Mouse (Mus musculus) liver, postnatal 0 days (tissue): ENCODE data around the gene Aff3. TPM values are rescaled to one million over a fixed set of nuclear protein-coding genes. Genes with fewer than 3 reads are reported as not detected.
"Not testable (repeated sequence)": the region's sequence is repeated elsewhere in the genome, so short reads cannot be mapped to it uniquely, and the experiment has no call there.

ENCODE experiments used
- ATAC-seq: fragments of 200-750 bp; cut with Nextera tagmentation; 2 replicates; pipeline ENCODE4 v1.8.0; 2017; ENCODE audit warnings: mild to moderate bottlenecking, moderate library complexity
- DNase-seq: peaks from one replicate; pipeline ENCODE4 v3.0.0-alpha.2; 2016
- H3K27ac ChIP-seq: fragments of 300-500 bp; sonication (generic); 2 replicates; pipeline ENCODE4 v1.5.1; 2014; ENCODE audit warnings: antibody characterized with exemption, moderate library complexity, mild to moderate bottlenecking, low read depth
- H3K27me3 ChIP-seq: fragments of 300-500 bp; sonication (generic); 2 replicates; pipeline ENCODE4 v1.6.1; 2014; ENCODE audit warnings: low read length, control low read depth, mixed read lengths; ENCODE audit not compliant: insufficient read depth
- H3K36me3 ChIP-seq: fragments of 300-500 bp; sonication (generic); replicated peaks from 2 replicates; pipeline ENCODE4 v1.6.1; 2014; ENCODE audit warnings: mild to moderate bottlenecking, control low read depth, low read length, moderate library complexity, mixed read lengths; ENCODE audit not compliant: insufficient read depth
- H3K4me1 ChIP-seq: fragments of 300-500 bp; sonication (generic); 2 replicates; pipeline ENCODE4 v1.6.1; 2014; ENCODE audit warnings: antibody characterized with exemption, mild to moderate bottlenecking, control low read depth; ENCODE audit not compliant: insufficient read depth
- H3K4me2 ChIP-seq: fragments of 300-500 bp; sonication (generic); 2 replicates; pipeline ENCODE4 v1.6.1; 2014; ENCODE audit warnings: low read depth, mild to moderate bottlenecking, low read length, moderate library complexity, mixed read lengths
- H3K4me3 ChIP-seq: fragments of 300-500 bp; sonication (generic); 2 replicates; pipeline ENCODE4 v1.5.1; 2014; ENCODE audit warnings: low read depth, low read length
- H3K9ac ChIP-seq: fragments of 300-500 bp; sonication (generic); replicated peaks from 2 replicates; pipeline ENCODE4 v1.6.1; 2014; ENCODE audit warnings: mild to moderate bottlenecking, moderate library complexity
- H3K9me3 ChIP-seq: fragments of 300-500 bp; sonication (generic); 2 replicates; pipeline ENCODE4 v1.6.1; 2016; ENCODE audit warnings: mild to moderate bottlenecking, control low read depth, low read length, mixed read lengths
- CTCF ChIP-seq: sonication (generic); IDR thresholded peaks from 2 replicates; pipeline ENCODE4 v1.5.1; 2016; ENCODE audit warnings: antibody characterized with exemption, low read depth
- EP300 ChIP-seq: IDR thresholded peaks from 2 replicates; pipeline ENCODE4 v1.6.1; 2016; ENCODE audit warnings: antibody characterized with exemption, low read depth, mild to moderate bottlenecking
- WGBS: fragments of 180-500 bp; shearing (Covaris S2); extraction: QIAGEN DNeasy Blood & Tissue Kit; methylation state at CpG from one replicate; pipeline ENCODE4 v1.1.7; 2014; ENCODE audit not compliant: insufficient replicate concordance; 5-methylcytosine and 5-hydroxymethylcytosine counted together
- polyA plus RNA-seq: library from polyadenylated mRNA; unstranded; fragments of >200 nt; fragmentation: Nextera tagmentation; extraction: Ambion mirVana; gene quantifications from 2 replicates; pipeline ENCODE4 v1.2.1, GENCODE M21; 2015

Aff3 gene
- polyA plus RNA-seq, 1 experiment from 2014 or later, result 1.1 TPM

DNA sequence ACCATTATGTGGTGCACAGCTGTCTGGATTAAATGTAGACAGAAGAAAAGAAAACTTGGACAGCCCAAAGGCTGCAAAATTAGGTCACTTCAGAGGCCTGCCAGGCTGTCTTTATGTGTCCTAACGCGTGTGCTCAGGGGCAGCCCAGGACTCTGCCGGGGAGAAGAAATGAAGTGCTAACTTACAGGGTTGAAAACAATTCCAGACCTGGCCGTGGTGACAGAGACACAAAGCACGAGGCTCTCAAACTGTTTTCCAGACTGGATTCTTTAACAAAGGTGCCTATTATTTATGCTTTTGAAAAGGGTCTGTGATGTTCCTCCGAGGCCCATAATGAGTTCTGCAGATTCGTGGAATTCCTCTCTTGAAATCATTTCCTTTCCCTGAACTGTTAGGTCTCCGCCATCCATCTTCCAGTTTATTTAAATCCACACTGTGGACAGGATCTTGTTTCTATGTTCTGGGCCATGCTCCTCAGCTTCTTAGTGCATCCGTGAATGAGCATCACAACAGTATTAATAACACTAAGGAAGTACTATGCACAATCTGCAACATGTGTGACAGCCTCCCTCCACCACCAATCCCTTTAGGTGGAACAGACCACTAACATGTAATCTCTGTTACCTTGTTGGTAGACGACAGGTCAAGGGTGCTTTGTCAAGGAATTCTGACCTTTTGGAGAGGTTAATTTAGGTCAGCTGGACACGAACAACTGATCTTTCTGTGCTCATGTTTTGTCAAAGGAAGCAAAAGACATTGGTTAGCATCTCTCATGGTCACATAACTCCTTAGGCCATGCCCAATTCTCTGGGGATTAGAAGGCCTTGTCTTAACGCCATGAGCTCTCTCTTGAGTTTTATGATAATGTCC is 228.0 kb downstream of the Aff3 start:
- no peaks in the 10 kb centered on the region for H3K27me3 ChIP-seq
- H3K36me3 ChIP-seq, result no peaks in the 10 kb centered on the region
- H3K27ac ChIP-seq, result no peak overlapping the region
- WGBS, result 68% methylated on average over 12 of the region's 12 CpGs
- H3K4me2 ChIP-seq, result no peak overlapping the region
- H3K4me1 ChIP-seq, result no peaks in the 10 kb centered on the region
- H3K9ac ChIP-seq, result no peak overlapping the region
- DNase-seq, result no peak
- no peak overlapping the region for H3K4me3 ChIP-seq
- no peaks in the 10 kb centered on the region for H3K9me3 ChIP-seq
- TF ChIP-seq EP300 (no peak), CTCF (no peak)
- no peak for ATAC-seq

DNA sequence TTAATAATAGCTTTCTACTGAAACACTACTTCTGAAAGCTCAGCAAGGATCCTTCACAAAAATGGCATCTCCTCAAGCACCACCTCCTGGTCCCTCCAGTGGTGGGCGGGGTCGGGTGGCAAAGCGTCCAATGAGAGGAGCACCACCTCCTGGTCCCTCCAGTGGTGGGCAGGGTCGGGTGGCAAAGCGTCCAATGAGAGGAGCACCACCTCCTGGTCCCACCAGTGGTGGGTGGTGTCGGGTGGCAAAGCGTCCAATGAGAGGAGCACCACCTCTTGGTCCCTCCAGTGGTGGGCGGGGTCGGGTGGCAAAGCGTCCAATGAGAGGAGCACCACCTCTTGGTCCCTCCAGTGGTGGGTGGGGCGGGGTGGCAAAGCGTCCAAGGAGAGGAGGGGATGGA is 234.4 kb downstream of the Aff3 start:
- H3K4me3 ChIP-seq, DNase-seq, H3K9me3 ChIP-seq, H3K9ac ChIP-seq, H3K27ac ChIP-seq, H3K27me3 ChIP-seq, H3K36me3 ChIP-seq, H3K4me2 ChIP-seq, H3K4me1 ChIP-seq, ATAC-seq: not testable (repeated sequence)
- WGBS, result 90% methylated on average over 12 of the region's 12 CpGs

DNA sequence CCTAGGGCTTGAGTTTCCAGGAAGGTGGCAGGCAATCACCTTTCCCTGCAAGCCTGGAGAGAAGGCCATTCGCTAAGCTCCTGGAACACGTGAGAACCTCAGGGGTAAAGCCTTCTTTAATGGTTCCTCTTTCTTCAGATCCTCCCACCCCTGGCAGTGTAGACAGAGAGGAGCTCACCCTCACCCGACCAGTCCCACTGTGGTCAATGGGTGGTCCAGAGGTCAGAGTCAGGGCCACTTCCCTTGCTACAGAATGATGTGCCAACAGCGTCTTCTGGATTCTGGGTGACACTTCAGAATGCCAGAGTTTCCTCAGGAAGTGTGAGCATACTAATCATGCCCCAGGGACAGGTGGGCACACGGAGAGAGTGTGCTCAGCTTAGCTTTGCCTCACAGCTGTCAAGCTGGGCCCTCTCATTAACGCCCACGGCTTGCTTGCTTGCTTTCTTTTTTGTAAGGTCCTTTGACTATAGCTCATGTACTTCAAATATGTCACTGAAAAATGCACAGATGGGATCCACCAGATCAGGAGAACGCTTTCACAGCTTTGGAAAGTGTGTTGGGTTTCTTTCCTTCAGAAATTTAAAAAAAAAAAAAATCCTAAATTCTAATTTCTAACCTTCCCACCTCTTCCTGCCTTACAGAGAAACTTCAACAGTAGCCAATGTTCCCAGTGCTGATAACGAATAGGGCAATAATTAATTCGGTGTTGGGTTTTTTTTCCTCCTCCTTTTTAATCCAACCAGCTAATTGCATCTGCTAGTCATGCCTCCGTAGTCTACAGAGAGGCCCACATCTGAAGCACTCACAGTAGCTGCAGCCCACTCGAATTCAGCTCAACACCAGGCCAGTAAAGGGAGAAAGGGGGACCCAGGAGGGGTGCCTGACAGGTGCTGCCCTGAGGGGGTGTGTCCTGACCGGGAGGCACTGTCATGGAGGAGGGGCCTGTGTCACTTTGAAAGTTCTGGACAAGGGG is 235.8 kb downstream of the Aff3 start:
- H3K4me1 ChIP-seq, result no peaks in the 10 kb centered on the region
- no peak overlapping the region for H3K4me2 ChIP-seq
- 52% methylated on average over 13 of the region's 13 CpGs for WGBS
- no peak overlapping the region for H3K4me3 ChIP-seq
- H3K27me3 ChIP-seq, result no peaks in the 10 kb centered on the region
- no peak for ATAC-seq
- H3K27ac ChIP-seq, result no peak overlapping the region
- H3K9ac ChIP-seq, result no peak overlapping the region
- TF ChIP-seq CTCF (no peak), EP300 (no peak)
- H3K36me3 ChIP-seq, result no peaks in the 10 kb centered on the region
- no peak for DNase-seq
- no peaks in the 10 kb centered on the region for H3K9me3 ChIP-seq

DNA sequence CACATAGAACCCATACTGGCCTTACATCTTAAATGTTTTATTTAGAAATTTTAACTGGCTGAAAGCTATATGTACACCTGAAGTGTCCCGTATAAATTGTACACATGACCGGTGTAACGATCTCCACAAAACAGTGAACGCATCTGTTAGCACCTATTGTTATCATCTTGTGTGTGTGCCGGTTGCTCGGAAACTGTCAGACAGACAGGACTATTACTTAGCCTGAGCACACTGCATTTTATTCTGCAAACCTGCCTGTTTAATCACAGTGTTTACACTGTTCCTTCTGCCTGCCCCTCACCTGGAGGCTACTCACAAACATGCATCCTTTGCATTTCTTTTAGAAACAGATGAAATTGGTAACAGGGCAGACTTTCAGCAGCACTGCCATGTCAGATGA is 241.8 kb downstream of the Aff3 start:
- no peak overlapping the region for H3K4me2 ChIP-seq
- TF ChIP-seq CTCF (no peak), EP300 (no peak)
- 84% methylated on average over 6 of the region's 6 CpGs for WGBS
- no peak overlapping the region for H3K9ac ChIP-seq
- no peak overlapping the region for H3K27ac ChIP-seq
- peaks cover 4% of the 10 kb centered on the region; the same call in 1 of the 2 replicates for H3K27me3 ChIP-seq
- ATAC-seq (no peak), DNase-seq (no peak)
- no peaks in the 10 kb centered on the region for H3K9me3 ChIP-seq
- no peaks in the 10 kb centered on the region for H3K4me1 ChIP-seq
- no peaks in the 10 kb centered on the region for H3K36me3 ChIP-seq
- no peak overlapping the region for H3K4me3 ChIP-seq

DNA sequence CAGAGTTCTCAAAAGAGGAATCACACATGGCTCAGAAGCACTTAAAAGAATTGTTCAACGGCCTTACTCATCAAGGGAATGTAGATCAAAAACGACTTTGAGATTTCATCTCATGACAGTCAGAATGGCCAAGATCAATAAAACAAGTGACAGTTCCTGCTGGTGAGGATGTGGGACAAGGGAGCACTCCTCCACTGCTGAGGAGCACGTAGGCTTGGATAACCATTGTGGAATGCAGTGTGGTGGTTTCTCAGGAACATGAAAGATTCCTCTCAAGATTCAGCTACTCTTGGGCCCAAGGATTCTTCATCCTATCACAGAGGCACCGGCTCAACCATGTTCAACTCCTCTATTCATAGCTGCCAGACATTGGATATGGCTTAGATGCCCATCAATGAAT is 245.4 kb downstream of the Aff3 start:
- Histone ChIP-seq H3K4me1 (no peaks in the 10 kb centered on the region), H3K4me3 (no peak overlapping the region), H3K4me2 (no peak overlapping the region), H3K9me3 (no peaks in the 10 kb centered on the region), H3K27ac (no peak overlapping the region), H3K27me3 (peaks cover 4% of the 10 kb centered on the region; the same call in 1 of the 2 replicates), H3K9ac (no peak overlapping the region), H3K36me3 (no peaks in the 10 kb centered on the region)
- WGBS, result 69% methylated on average over 4 of the region's 4 CpGs
- TF ChIP-seq EP300 (no peak), CTCF (no peak)
- DNase-seq (no peak), ATAC-seq (no peak)
